Mouse (Mus musculus) heart, adult 18-20 months (tissue): ENCODE measurements at regions not wholly inside any gene's neighbourhood (a gene's known extent, or its start where the extent isn't known, plus 50 kb on each side); places are given as distances from the start of the nearest gene placed in this dataset.

Experiments
- DNase-seq, 2 experiments: peaks; one replicate each; pipeline ENCODE4 v3.0.0; 2021 to 2022; ENCODE audit warnings: mixed read lengths in 1 of 2

- DNase-seq: no peak
Measured at GRCm38 (mm10) chr3:80263095-80263494, 378.8 kb downstream of the Fam198b start.

- DNase-seq: no peak
Measured at GRCm38 (mm10) chr3:80284656-80285055, 400.3 kb downstream of the Fam198b start.

- DNase-seq: no peak
Measured at GRCm38 (mm10) chr3:80285246-80285645, 400.9 kb downstream of the Fam198b start.

GRCm38 (mm10) chr3:80293485-80293884, 409.2 kb downstream of the Fam198b start:
- DNase-seq: no peak

GRCm38 (mm10) chr3:80307632-80308031, 423.3 kb downstream of the Fam198b start:
- no peak for DNase-seq

GRCm38 (mm10) chr3:80309931-80310330, 425.6 kb downstream of the Fam198b start:
- DNase-seq: no peak

GRCm38 (mm10) chr3:80311689-80312088, 427.4 kb downstream of the Fam198b start:
- no peak for DNase-seq

- DNase-seq: no peak
Measured at GRCm38 (mm10) chr3:80322291-80322690, 438.0 kb downstream of the Fam198b start.

- DNase-seq: no peak
Measured at GRCm38 (mm10) chr3:80324726-80325125, 440.4 kb downstream of the Fam198b start.

GRCm38 (mm10) chr3:80331776-80332175, 447.4 kb downstream of the Fam198b start:
- no peak for DNase-seq

GRCm38 (mm10) chr3:80334446-80334893, 450.1 kb downstream of the Fam198b start:
- DNase-seq: no peak

GRCm38 (mm10) chr3:80336123-80336674, 451.9 kb downstream of the Fam198b start:
- no peak for DNase-seq

GRCm38 (mm10) chr3:80367972-80368371, 434.7 kb downstream of the Gria2 start:
- no peak for DNase-seq

- no peak for DNase-seq
Measured at GRCm38 (mm10) chr3:80369214-80369941, 433.3 kb downstream of the Gria2 start.

- DNase-seq: no peak
Measured at GRCm38 (mm10) chr3:80372436-80372835, 430.2 kb downstream of the Gria2 start.

- no peak for DNase-seq
Measured at GRCm38 (mm10) chr3:80385986-80386385, 416.6 kb downstream of the Gria2 start.

GRCm38 (mm10) chr3:80396240-80396639, 406.4 kb downstream of the Gria2 start:
- DNase-seq: no peak

- DNase-seq: no peak
Measured at GRCm38 (mm10) chr3:80420453-80420852, 382.2 kb downstream of the Gria2 start.

GRCm38 (mm10) chr3:80421461-80421860, 381.2 kb downstream of the Gria2 start:
- DNase-seq: no peak

GRCm38 (mm10) chr3:80422106-80422505, 380.5 kb downstream of the Gria2 start:
- DNase-seq: no peak

GRCm38 (mm10) chr3:80422646-80423045, 380.0 kb downstream of the Gria2 start:
- DNase-seq: no peak
